Mouse (Mus musculus): ENCODE data around the gene Fam124a.
"Not testable (repeated sequence)": the region's sequence is repeated elsewhere in the genome, so short reads cannot be mapped to it uniquely, and the experiment has no call there.

The Fam124a gene

GRCm38 (mm10) chr14:62575862-62576261 lies 20.3 kb downstream of the Fam124a start:
- no peak for DNase-seq

- DNase-seq = no peak
These were observed 25.4 kb downstream of the Fam124a start for GRCm38 (mm10) chr14:62580945-62581344.

GRCm38 (mm10) chr14:62581768-62582167 lies 26.2 kb downstream of the Fam124a start:
- DNase-seq = no peak

GRCm38 (mm10) chr14:62584637-62585036 lies 29.1 kb downstream of the Fam124a start:
- DNase-seq = no peak

GRCm38 (mm10) chr14:62585338-62585737 lies 29.8 kb downstream of the Fam124a start:
- DNase-seq = no peak

- DNase-seq = no peak
These were observed 44.6 kb downstream of the Fam124a start for GRCm38 (mm10) chr14:62600109-62600522.

- DNase-seq = peak; percentile 31
These were observed 46.7 kb downstream of the Fam124a start for GRCm38 (mm10) chr14:62602271-62602670.

- DNase-seq = no peak
These were observed 47.3 kb downstream of the Fam124a start for GRCm38 (mm10) chr14:62602869-62603268.

- DNase-seq = peak; percentile 37
These were observed 52.3 kb downstream of the Fam124a start for GRCm38 (mm10) chr14:62607791-62608196.

- no peak for DNase-seq
These were observed 54.4 kb downstream of the Fam124a start for GRCm38 (mm10) chr14:62609904-62610303.

- no peak for DNase-seq
These were observed 66.9 kb downstream of the Fam124a start for GRCm38 (mm10) chr14:62622393-62622792.

GRCm38 (mm10) chr14:62627951-62628350 lies 72.4 kb downstream of the Fam124a start:
- no peak for DNase-seq

GRCm38 (mm10) chr14:62637436-62638344 lies 82.2 kb downstream of the Fam124a start:
- no peak for DNase-seq

- DNase-seq = no peak
These were observed 82.8 kb downstream of the Fam124a start for GRCm38 (mm10) chr14:62638345-62638702.

- DNase-seq = no peak
These were observed 83.6 kb downstream of the Fam124a start for GRCm38 (mm10) chr14:62639111-62639510.

GRCm38 (mm10) chr14:62639551-62639950 lies 84.0 kb downstream of the Fam124a start:
- no peak for DNase-seq

- no peak for DNase-seq
These were observed 84.9 kb downstream of the Fam124a start for GRCm38 (mm10) chr14:62640396-62640795.

GRCm38 (mm10) chr14:62642368-62642767 lies 86.8 kb downstream of the Fam124a start:
- DNase-seq = not testable (repeated sequence)

GRCm38 (mm10) chr14:62648405-62648804 lies 92.9 kb downstream of the Fam124a start:
- DNase-seq = no peak

- no peak for DNase-seq
These were observed 94.8 kb downstream of the Fam124a start for GRCm38 (mm10) chr14:62650376-62650775.

- no peak for DNase-seq
These were observed 96.2 kb downstream of the Fam124a start for GRCm38 (mm10) chr14:62651771-62652170.

GRCm38 (mm10) chr14:62655996-62656395 lies 100.5 kb downstream of the Fam124a start:
- DNase-seq = no peak

GRCm38 (mm10) chr14:62657469-62657868 lies 101.9 kb downstream of the Fam124a start:
- no peak for DNase-seq

Data from right cerebral cortex, postnatal 4 days (tissue).